Comparison of ENCODE assay signal across 14 mouse cellular contexts in genomic region chr15:97424375-97424774, GRCm38 (mm10).
DNase-seq lines count a peak whose midpoint lies in the region; ATAC-seq and TF ChIP-seq lines count a peak whose summit lies in the region.
"Had no signal": no experiment of that assay in that cellular context is flagged by ENCODE, and none has a peak within 500 bp of the region (broad histone marks: within the 10 kb centered on the region; RNA-seq: fewer than 3 reads in every experiment).

No protein-coding gene starts in this region.

- no peak overlapping the region for H3K9ac ChIP-seq in lung, postnatal 0 days (replicated peaks; ENCODE audit: low read depth)
- H3K9ac ChIP-seq: heart, embryonic 12.5 days; hindbrain, embryonic 15.5 days; midbrain, embryonic 12.5 days had no signal

- no peak for ATAC-seq in lung, postnatal 0 days
- peak; percentile 57 for ATAC-seq in megakaryocyte, adult 5-6 weeks (ENCODE audit: poor library complexity, severe bottlenecking)

- peak; percentile 5 for DNase-seq in lung, adult 2 months
- DNase-seq in lung, postnatal 0 days (ENCODE audit: low spot score), result no peak
- peak; percentile 74 for DNase-seq in ZHBTc4 (ENCODE audit: low read depth, low spot score)
- peak; percentile 72 for DNase-seq in thymus, postnatal 25 days
- no peak for DNase-seq in kidney, postnatal 14 days
- DNase-seq in frontal cortex, postnatal 10 days (ENCODE audit: low spot score in 2 of 2), result no peak
- DNase-seq in kidney, postnatal 10 days, result no peak
- DNase-seq: cerebellum, postnatal 36 days had no signal

- 30% methylated on average over 7 of the region's 7 CpGs for WGBS in lung, adult 2 months
- 55% methylated on average over 7 of the region's 7 CpGs for WGBS in lung, postnatal 0 days

- no peaks in the 10 kb centered on the region for H3K36me3 ChIP-seq in lung, postnatal 0 days (ENCODE audit: insufficient read depth, low read length)
- H3K36me3 ChIP-seq: heart, embryonic 12.5 days; hindbrain, embryonic 15.5 days; midbrain, embryonic 12.5 days had no signal

- H3K4me3 ChIP-seq in lung, adult 2 months (replicated peaks; ENCODE audit: extremely low read depth, low read depth, low read length), result peak overlapping the region; percentile 24
- no peak overlapping the region for H3K4me3 ChIP-seq in lung, postnatal 0 days (ENCODE audit: low read depth, low read length)
- H3K4me3 ChIP-seq: heart, embryonic 12.5 days; hindbrain, embryonic 15.5 days; midbrain, embryonic 12.5 days had no signal

- no peak overlapping the region for H3K27ac ChIP-seq in lung, postnatal 0 days (ENCODE audit: low read length)
- H3K27ac ChIP-seq: hindbrain, embryonic 15.5 days; kidney, postnatal 0 days; midbrain, embryonic 12.5 days had no signal

- H3K4me1 ChIP-seq in lung, adult 2 months (ENCODE audit: control insufficient read depth, insufficient read depth, low read length), result peaks cover 4% of the 10 kb centered on the region; the same call in 1 of the 2 replicates
- no peaks in the 10 kb centered on the region for H3K4me1 ChIP-seq in lung, postnatal 0 days (ENCODE audit: insufficient read depth, low read depth, low read length)
- H3K4me1 ChIP-seq: heart, embryonic 12.5 days; hindbrain, embryonic 15.5 days; midbrain, embryonic 12.5 days had no signal

- H3K4me2 ChIP-seq in lung, postnatal 0 days (replicated peaks; ENCODE audit: low read depth, low read length), result no peak overlapping the region
- H3K4me2 ChIP-seq: heart, embryonic 12.5 days; hindbrain, embryonic 15.5 days; liver, embryonic 11.5 days; midbrain, embryonic 12.5 days had no signal

- TF ChIP-seq POLR2A in lung, adult 2 months (IDR thresholded peaks at IDR 0.05; ENCODE audit: borderline replicate concordance, extremely low read depth, low read depth, low read length), result no peak

- H3K27me3 ChIP-seq in lung, postnatal 0 days (replicated peaks; ENCODE audit: insufficient read depth, low read length), result no peaks in the 10 kb centered on the region
- H3K27me3 ChIP-seq: heart, embryonic 12.5 days; hindbrain, embryonic 15.5 days; midbrain, embryonic 12.5 days had no signal

- no peaks in the 10 kb centered on the region for H3K9me3 ChIP-seq in lung, postnatal 0 days (ENCODE audit: low read length)
- H3K9me3 ChIP-seq: heart, embryonic 12.5 days; hindbrain, embryonic 15.5 days; midbrain, embryonic 12.5 days had no signal

- no peak for TF ChIP-seq CTCF in lung, adult 2 months (IDR thresholded peaks at IDR 0.05; ENCODE audit: insufficient read depth, low read length)
- no peak for TF ChIP-seq CTCF in lung, postnatal 0 days (IDR thresholded peaks at IDR 0.05)

- no peak for TF ChIP-seq EP300 in lung, postnatal 0 days (IDR thresholded peaks at IDR 0.05)

Comparison
In these comparisons a context has a peak if more than half of its experiments do, and no peak if none do; other contexts are left out.
1. DNase-seq: peak in lung, adult 2 months (single experiment), ZHBTc4 (single experiment) and thymus, postnatal 25 days (single experiment); none in lung, postnatal 0 days (single experiment), kidney, postnatal 14 days (single experiment), frontal cortex, postnatal 10 days (0 of 2) and kidney, postnatal 10 days (single experiment).